Mouse (Mus musculus): Measurements from ENCODE around the gene Coro2b. TPM values are rescaled to one million over a fixed set of nuclear protein-coding genes. Genes with fewer than 3 reads are reported as not detected.

The Coro2b gene
- polyA plus RNA-seq, 1 experiment from 2014 or later: 9.8 TPM

DNA sequence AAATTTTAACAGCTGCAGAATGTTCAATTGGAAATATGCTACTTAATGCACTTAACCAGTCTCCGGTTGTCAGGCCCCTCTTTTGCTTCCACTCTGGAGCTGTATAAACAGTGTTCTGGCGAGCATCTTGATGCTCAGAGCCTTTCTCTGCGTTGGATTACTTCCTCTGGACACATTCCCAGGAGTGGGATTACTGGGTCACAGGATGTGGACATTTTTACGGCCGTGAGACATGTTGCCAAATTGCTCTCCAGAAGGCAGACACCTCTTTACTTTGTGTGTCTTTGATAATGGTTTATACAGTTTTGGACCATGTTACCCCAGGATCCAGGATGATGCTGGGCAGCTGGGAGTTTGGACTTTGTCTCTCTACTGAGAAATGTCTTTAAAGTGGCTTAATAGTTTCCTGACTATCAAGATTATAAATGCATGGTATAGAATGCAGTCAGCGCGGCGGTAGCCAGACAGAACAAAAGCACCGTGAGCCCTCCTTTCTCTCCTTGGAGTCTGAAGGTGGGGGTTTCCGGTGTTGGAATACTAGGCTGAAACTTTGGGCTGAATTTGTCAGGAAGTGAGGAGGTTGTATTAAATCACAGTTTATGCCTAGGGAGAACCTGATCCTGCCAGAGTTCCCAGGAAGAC lies 23.2 kb downstream of the Coro2b start:
- 25% methylated on average over 10 of the region's 10 CpGs for WGBS
- peak; percentile 84 for ATAC-seq (ENCODE audit: insufficient read depth, low FRiP score)
- Histone ChIP-seq H3K4me3 (replicated peaks; ENCODE audit: low read length) (no peak overlapping the region), H3K36me3 (ENCODE audit: control insufficient read depth, insufficient read depth, low read length) (no peaks in the 10 kb centered on the region), H3K4me2 (ENCODE audit: low read depth, low read length) (no peak overlapping the region), H3K9ac (ENCODE audit: low read length) (no peak overlapping the region), H3K27ac (ENCODE audit: low read length) (peak overlapping the region; percentile 80), H3K4me1 (ENCODE audit: control insufficient read depth, insufficient read depth, low read length) (peaks cover 18% of the 10 kb centered on the region), H3K27me3 (ENCODE audit: control insufficient read depth, insufficient read depth, low read length) (no peaks in the 10 kb centered on the region; the same call in 1 of the 2 replicates), H3K9me3 (replicated peaks; ENCODE audit: control insufficient read depth, low read length) (no peaks in the 10 kb centered on the region)

DNA sequence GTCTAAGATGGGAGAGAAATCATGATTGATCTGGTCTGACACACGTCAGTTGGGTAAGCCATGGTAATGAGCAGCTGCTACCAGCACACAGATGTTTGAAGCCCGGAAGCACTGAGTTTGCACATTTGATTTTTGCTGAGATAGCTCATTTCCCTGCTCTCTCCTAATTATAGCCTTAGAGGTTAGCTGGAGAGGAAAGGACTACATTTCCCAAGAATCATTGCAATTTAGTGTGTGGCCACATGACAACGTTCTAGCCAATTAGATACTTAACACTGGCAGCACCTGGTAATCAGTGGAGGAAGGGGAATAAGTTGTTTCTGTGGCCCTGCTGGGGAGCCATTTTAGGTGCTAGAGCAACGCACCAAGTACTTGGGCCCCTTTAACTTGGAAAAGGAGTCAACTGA lies 26.3 kb downstream of the Coro2b start:
- no peak for ATAC-seq (ENCODE audit: insufficient read depth, low FRiP score)
- WGBS: 58% methylated on average over 4 of the region's 4 CpGs

DNA sequence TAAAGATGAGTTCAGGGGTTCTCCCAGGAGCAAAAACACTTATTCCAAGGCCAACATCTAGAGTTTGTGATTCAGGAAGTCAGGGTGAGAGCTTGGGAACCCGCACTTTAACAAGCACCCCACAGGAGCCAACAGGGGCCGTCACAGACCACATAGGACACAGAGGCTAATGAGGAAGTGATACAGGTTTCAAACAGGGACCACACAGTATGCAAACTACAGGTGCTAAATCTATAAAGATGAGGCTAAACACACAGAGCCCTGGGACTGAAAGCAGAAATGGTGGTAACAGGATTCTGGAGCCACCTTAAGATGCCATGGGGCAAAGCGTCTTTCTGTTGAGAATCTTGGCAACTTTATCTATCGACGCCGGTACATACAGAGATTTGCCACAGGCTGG lies 27.2 kb downstream of the Coro2b start:
- ATAC-seq (ENCODE audit: insufficient read depth, low FRiP score): no peak
- Histone ChIP-seq H3K4me2 (ENCODE audit: low read depth, low read length) (no peak overlapping the region), H3K27me3 (ENCODE audit: control insufficient read depth, insufficient read depth, low read length) (no peaks in the 10 kb centered on the region), H3K4me1 (ENCODE audit: control insufficient read depth, insufficient read depth, low read length) (peaks cover 16% of the 10 kb centered on the region), H3K27ac (ENCODE audit: low read length) (no peak overlapping the region), H3K4me3 (replicated peaks; ENCODE audit: low read length) (no peak overlapping the region), H3K9me3 (replicated peaks; ENCODE audit: control insufficient read depth, low read length) (no peaks in the 10 kb centered on the region), H3K36me3 (ENCODE audit: control insufficient read depth, insufficient read depth, low read length) (no peaks in the 10 kb centered on the region), H3K9ac (ENCODE audit: low read length) (no peak overlapping the region)
- 83% methylated on average over 6 of the region's 6 CpGs for WGBS

More for the DNA sequence above, 26.3 kb downstream of the Coro2b start:
- Histone ChIP-seq H3K4me2 (ENCODE audit: low read depth, low read length) (no peak overlapping the region), H3K4me3 (replicated peaks; ENCODE audit: low read length) (no peak overlapping the region), H3K9me3 (replicated peaks; ENCODE audit: control insufficient read depth, low read length) (no peaks in the 10 kb centered on the region), H3K36me3 (ENCODE audit: control insufficient read depth, insufficient read depth, low read length) (no peaks in the 10 kb centered on the region), H3K27me3 (ENCODE audit: control insufficient read depth, insufficient read depth, low read length) (no peaks in the 10 kb centered on the region), H3K4me1 (ENCODE audit: control insufficient read depth, insufficient read depth, low read length) (peaks cover 18% of the 10 kb centered on the region), H3K9ac (ENCODE audit: low read length) (no peak overlapping the region), H3K27ac (ENCODE audit: low read length) (no peak overlapping the region)

DNA sequence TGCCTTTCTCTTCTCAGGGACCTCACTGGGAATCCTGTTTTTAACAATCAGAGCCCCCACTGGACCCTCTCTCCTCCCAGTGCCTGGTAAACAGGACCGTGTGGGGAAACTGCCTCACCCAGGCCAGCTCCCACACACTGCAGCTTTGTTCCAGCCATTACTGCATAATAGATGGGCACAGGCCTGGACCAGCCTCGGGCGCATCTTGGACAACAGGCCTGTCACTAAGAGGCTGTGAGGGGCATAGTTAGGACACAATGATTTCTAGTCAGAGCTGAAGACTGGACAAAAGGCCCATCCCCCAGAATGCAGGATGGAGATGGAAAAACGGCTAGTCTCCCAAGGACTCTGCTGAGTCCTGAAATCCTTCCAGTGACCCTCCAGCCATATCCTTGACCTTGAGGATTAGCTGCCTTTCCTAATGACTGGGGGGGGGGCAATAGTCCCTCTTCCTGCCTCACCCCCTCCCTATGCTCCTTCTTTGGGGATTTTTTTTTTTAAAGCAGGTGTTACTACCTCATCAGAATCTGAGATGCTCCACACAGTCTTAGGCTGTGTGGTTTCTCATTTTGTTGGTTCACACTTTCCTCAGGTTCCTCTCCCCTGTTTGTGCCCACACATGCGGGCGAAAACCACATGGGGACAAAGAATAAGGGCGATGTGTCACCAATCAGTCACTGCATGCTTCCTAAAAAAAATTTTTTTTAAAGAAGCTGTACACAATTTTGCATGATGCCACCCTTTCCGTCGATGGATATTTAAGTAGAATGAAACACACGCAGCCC lies 27.9 kb downstream of the Coro2b start:
- 77% methylated on average over 10 of the region's 10 CpGs for WGBS
- no peaks in the 10 kb centered on the region for H3K27me3 ChIP-seq (ENCODE audit: control insufficient read depth, insufficient read depth, low read length)

DNA sequence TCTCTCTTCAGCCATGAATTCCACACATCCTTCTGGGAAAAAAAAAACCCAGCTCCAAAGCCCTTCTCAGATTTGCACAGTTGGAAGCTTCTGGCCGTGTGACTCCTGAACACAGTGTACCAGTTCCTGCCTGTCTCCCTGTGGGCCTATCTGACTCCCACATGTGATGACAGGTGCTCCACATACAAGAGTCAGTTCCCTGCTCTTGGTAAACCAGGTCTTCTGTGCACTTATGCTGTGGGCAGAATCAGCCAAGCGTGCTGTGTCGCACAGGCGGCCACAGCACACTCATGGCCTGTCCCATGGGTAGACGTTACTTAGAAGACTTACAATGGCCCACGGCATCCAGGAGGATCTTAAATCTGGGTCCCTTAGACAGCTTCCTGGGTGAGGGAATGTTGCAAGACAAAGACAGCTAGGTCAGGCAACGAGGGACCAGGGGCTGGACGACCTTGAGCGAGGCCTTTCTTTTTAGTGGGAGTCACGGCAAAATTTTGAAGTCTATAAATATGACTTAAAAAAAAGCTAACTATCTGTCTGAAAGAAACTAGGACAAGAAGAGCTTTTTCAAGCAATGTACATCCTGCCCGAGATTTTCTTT lies 30.3 kb downstream of the Coro2b start:
- H3K4me1 ChIP-seq (ENCODE audit: control insufficient read depth, insufficient read depth, low read length): 0 out of 2 replicates have a peak, but pooled peaks cover 4% of the 10 kb centered on the region
- no peaks in the 10 kb centered on the region for H3K9me3 ChIP-seq (replicated peaks; ENCODE audit: control insufficient read depth, low read length)
- H3K4me2 ChIP-seq (ENCODE audit: low read depth, low read length): no peak overlapping the region
- H3K36me3 ChIP-seq (ENCODE audit: control insufficient read depth, insufficient read depth, low read length): no peaks in the 10 kb centered on the region
- ATAC-seq (ENCODE audit: insufficient read depth, low FRiP score): no peak
- no peaks in the 10 kb centered on the region for H3K27me3 ChIP-seq (ENCODE audit: control insufficient read depth, insufficient read depth, low read length)
- H3K27ac ChIP-seq (ENCODE audit: low read length): no peak overlapping the region
- 87% methylated on average over 11 of the region's 11 CpGs for WGBS
- no peak overlapping the region for H3K4me3 ChIP-seq (replicated peaks; ENCODE audit: low read length)
- H3K9ac ChIP-seq (ENCODE audit: low read length): no peak overlapping the region

More for the DNA sequence above, 27.9 kb downstream of the Coro2b start:
- H3K4me3 ChIP-seq (replicated peaks; ENCODE audit: low read length): no peak overlapping the region
- no peak overlapping the region for H3K9ac ChIP-seq (ENCODE audit: low read length)
- H3K9me3 ChIP-seq (replicated peaks; ENCODE audit: control insufficient read depth, low read length): no peaks in the 10 kb centered on the region
- H3K27ac ChIP-seq (ENCODE audit: low read length): no peak overlapping the region
- no peak overlapping the region for H3K4me2 ChIP-seq (ENCODE audit: low read depth, low read length)
- H3K36me3 ChIP-seq (ENCODE audit: control insufficient read depth, insufficient read depth, low read length): no peaks in the 10 kb centered on the region
- no peak for ATAC-seq (ENCODE audit: insufficient read depth, low FRiP score)
- H3K4me1 ChIP-seq (ENCODE audit: control insufficient read depth, insufficient read depth, low read length): peaks cover 12% of the 10 kb centered on the region

DNA sequence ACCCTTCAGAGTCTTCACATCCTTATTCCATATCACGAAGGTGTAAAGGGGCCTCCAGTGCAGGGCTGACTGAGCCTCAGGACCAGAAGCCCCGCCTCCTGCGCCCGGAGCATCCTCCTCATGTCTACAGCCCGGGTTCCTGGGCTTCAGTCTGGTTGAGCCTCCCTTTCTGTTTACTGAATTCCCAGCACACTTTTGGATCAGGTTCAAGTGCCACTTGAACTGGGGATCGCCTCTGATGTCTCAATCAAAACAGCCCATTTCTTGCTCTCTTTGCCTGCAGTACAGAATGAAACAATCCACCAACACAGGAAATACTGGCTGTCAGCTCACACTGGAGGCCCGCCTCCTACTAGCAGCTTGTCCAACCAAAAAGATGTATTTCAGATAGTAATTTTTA lies 32.7 kb downstream of the Coro2b start:
- H3K4me1 ChIP-seq (ENCODE audit: control insufficient read depth, insufficient read depth, low read length): 0 out of 2 replicates have a peak, but pooled peaks cover 4% of the 10 kb centered on the region
- no peak for ATAC-seq (ENCODE audit: insufficient read depth, low FRiP score)
- H3K9me3 ChIP-seq (replicated peaks; ENCODE audit: control insufficient read depth, low read length): no peaks in the 10 kb centered on the region
- WGBS: 46% methylated on average over 7 of the region's 7 CpGs
- H3K36me3 ChIP-seq (ENCODE audit: control insufficient read depth, insufficient read depth, low read length): no peaks in the 10 kb centered on the region
- no peak overlapping the region for H3K9ac ChIP-seq (ENCODE audit: low read length)
- H3K27ac ChIP-seq (ENCODE audit: low read length): no peak overlapping the region
- no peak overlapping the region for H3K4me2 ChIP-seq (ENCODE audit: low read depth, low read length)
- no peaks in the 10 kb centered on the region for H3K27me3 ChIP-seq (ENCODE audit: control insufficient read depth, insufficient read depth, low read length)
- H3K4me3 ChIP-seq (replicated peaks; ENCODE audit: low read length): no peak overlapping the region

DNA sequence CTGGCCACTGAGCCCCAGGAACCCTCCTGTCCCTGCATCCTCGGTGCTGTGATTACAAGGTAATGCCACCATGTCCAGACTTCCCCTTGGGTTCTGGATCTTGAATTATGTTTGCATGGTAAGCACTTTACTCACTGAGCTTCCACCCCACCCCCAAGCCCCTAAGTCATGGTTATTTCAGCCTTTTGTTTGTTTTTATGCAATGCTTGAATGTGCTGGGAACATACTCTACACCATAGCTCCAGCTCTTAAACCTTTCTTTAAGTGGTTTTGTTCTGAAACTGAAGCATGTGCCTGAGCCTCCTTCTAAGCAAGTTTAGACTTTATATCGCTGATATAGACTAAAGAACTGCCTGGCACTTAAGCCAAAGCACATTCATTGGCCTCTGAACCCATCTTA lies 34.5 kb downstream of the Coro2b start:
- no peak for ATAC-seq (ENCODE audit: insufficient read depth, low FRiP score)
- H3K27ac ChIP-seq (ENCODE audit: low read length): no peak overlapping the region
- H3K9ac ChIP-seq (ENCODE audit: low read length): no peak overlapping the region
- H3K36me3 ChIP-seq (ENCODE audit: control insufficient read depth, insufficient read depth, low read length): no peaks in the 10 kb centered on the region
- 71% methylated on average over 2 of the region's 2 CpGs for WGBS
- no peaks in the 10 kb centered on the region for H3K27me3 ChIP-seq (ENCODE audit: control insufficient read depth, insufficient read depth, low read length)
- no peaks in the 10 kb centered on the region for H3K9me3 ChIP-seq (replicated peaks; ENCODE audit: control insufficient read depth, low read length)
- 0 out of 2 replicates have a peak, but pooled peaks cover 4% of the 10 kb centered on the region for H3K4me1 ChIP-seq (ENCODE audit: control insufficient read depth, insufficient read depth, low read length)
- H3K4me3 ChIP-seq (replicated peaks; ENCODE audit: low read length): no peak overlapping the region
- H3K4me2 ChIP-seq (ENCODE audit: low read depth, low read length): no peak overlapping the region

DNA sequence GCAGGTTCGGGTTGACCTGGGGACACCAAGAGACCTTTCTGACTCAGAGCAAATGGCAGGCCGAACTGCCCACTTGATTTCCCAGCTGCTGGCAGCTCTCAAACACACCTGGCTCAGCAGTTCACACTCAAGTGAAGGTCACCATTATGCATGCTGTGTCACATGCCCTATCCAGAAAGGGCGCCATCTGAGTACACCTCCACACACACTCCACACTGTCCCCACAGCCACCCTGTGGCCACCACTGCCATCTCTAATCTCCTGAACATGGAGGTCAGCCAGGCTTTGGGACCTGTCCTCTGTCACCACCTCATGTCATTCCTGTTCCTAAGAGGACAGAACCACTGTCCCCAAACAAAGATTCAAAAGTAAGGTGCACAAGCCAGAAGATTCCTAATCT lies 35.3 kb downstream of the Coro2b start:
- no peak overlapping the region for H3K4me3 ChIP-seq (replicated peaks; ENCODE audit: low read length)
- H3K27ac ChIP-seq (ENCODE audit: low read length): no peak overlapping the region
- no peak for ATAC-seq (ENCODE audit: insufficient read depth, low FRiP score)
- H3K27me3 ChIP-seq (ENCODE audit: control insufficient read depth, insufficient read depth, low read length): no peaks in the 10 kb centered on the region
- WGBS: 85% methylated on average over 3 of the region's 3 CpGs
- H3K9me3 ChIP-seq (replicated peaks; ENCODE audit: control insufficient read depth, low read length): no peaks in the 10 kb centered on the region
- no peak overlapping the region for H3K9ac ChIP-seq (ENCODE audit: low read length)
- H3K4me2 ChIP-seq (ENCODE audit: low read depth, low read length): no peak overlapping the region
- H3K36me3 ChIP-seq (ENCODE audit: control insufficient read depth, insufficient read depth, low read length): no peaks in the 10 kb centered on the region
- H3K4me1 ChIP-seq (ENCODE audit: control insufficient read depth, insufficient read depth, low read length): 0 out of 2 replicates have a peak, but pooled peaks cover 4% of the 10 kb centered on the region

DNA sequence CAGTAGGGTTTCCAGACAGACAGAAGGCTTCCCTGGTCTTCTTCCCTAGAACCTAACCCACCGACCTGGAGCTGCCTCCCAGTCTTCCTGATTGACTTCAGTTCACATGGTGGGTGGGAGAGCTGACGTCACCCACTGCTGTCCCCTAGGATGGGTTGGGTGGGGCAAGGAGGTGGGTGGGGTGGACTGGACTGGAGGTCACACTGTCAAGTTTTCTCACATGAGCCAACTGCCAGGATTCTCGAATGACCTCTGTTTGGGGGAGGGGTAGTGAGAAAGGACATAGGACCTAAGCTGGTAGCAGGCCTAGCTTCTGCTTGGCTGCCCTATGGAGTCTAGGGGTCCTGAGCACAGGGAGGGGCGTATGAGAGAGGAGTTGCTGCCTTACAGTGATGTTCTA lies 36.8 kb downstream of the Coro2b start:
- H3K9ac ChIP-seq (ENCODE audit: low read length): no peak overlapping the region
- H3K4me2 ChIP-seq (ENCODE audit: low read depth, low read length): no peak overlapping the region
- H3K9me3 ChIP-seq (replicated peaks; ENCODE audit: control insufficient read depth, low read length): no peaks in the 10 kb centered on the region
- 79% methylated on average over 4 of the region's 4 CpGs for WGBS
- H3K27me3 ChIP-seq (ENCODE audit: control insufficient read depth, insufficient read depth, low read length): no peaks in the 10 kb centered on the region
- H3K4me1 ChIP-seq (ENCODE audit: control insufficient read depth, insufficient read depth, low read length): 0 out of 2 replicates have a peak, but pooled peaks cover 4% of the 10 kb centered on the region
- H3K27ac ChIP-seq (ENCODE audit: low read length): no peak overlapping the region
- no peak for ATAC-seq (ENCODE audit: insufficient read depth, low FRiP score)
- no peaks in the 10 kb centered on the region for H3K36me3 ChIP-seq (ENCODE audit: control insufficient read depth, insufficient read depth, low read length)
- no peak overlapping the region for H3K4me3 ChIP-seq (replicated peaks; ENCODE audit: low read length)

All from stomach, embryonic 16.5 days (tissue).